Comparison of ENCODE assay signal across 10 mouse cellular contexts in the genomic region with DNA sequence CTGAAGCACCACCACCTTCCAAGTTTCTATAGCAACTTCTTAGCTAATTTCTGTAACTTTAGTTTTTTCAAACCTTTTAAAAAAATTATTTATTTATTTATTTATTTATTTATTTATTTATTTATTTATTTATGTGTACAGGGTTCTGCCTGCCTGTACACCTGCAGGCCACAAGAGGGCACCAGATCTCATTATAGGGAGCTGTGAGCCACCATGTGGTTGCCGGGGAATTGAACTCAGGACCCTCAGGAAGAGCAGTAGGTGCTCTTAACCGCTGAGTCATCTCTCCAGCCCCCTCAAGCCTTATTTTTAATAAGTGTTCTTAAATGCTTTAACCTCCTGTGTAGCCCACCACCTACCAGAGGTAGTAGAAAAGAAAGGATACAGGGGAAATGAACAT. TPM values are rescaled to one million over a fixed set of nuclear protein-coding genes. Genes with fewer than 3 reads are reported as not detected.
DNase-seq lines count a peak whose midpoint lies in the region; ATAC-seq and TF ChIP-seq lines count a peak whose summit lies in the region.
"Had no signal": no experiment of that assay in that cellular context is flagged by ENCODE, and none has a peak within 500 bp of the region (broad histone marks: within the 10 kb centered on the region; RNA-seq: fewer than 3 reads in every experiment).

No protein-coding gene starts in this region.

- TF ChIP-seq EP300 in heart, postnatal 0 days (IDR thresholded peaks at IDR 0.05; ENCODE audit: low read depth) = no peak

- H3K27ac ChIP-seq in heart, postnatal 0 days (ENCODE audit: low read depth) = no peak overlapping the region
- no peak overlapping the region for H3K27ac ChIP-seq in testis, adult 2 months (ENCODE audit: control insufficient read depth, insufficient read depth, low read depth, low read length)
- no peak overlapping the region for H3K27ac ChIP-seq in embryonic fibroblast, embryonic 13.5 days (ENCODE audit: insufficient read depth, low read length)

- no peak for TF ChIP-seq POLR2A in testis, adult 2 months (IDR thresholded peaks at IDR 0.05; ENCODE audit: control insufficient read depth, low read depth, low read length)
- no peak for TF ChIP-seq POLR2A in embryonic fibroblast, embryonic 13.5 days (IDR thresholded peaks at IDR 0.05; ENCODE audit: low read depth, low read length)

- peak; percentile 38 for TF ChIP-seq CTCF in heart, postnatal 0 days (IDR thresholded peaks at IDR 0.05; ENCODE audit: low read depth)
- peak; percentile 33; the same call in 1 of the 2 replicates for TF ChIP-seq CTCF in testis, adult 2 months (IDR thresholded peaks at IDR 0.05; ENCODE audit: control insufficient read depth, insufficient read depth, insufficient replicate concordance, low read depth, low read length)
- TF ChIP-seq CTCF in embryonic fibroblast, embryonic 13.5 days (IDR thresholded peaks at IDR 0.05; ENCODE audit: borderline replicate concordance, insufficient read depth, low read length) = peak; percentile 40; the same call in 1 of the 2 replicates

- H3K4me2 ChIP-seq in heart, postnatal 0 days (ENCODE audit: low read depth, low read length) = no peak overlapping the region

- intact Hi-C loops in heart, postnatal 25 days (cut with DNase I) = no loop called here

- no peak for DNase-seq in heart, postnatal 0 days (ENCODE audit: low spot score)
- DNase-seq in heart, postnatal 25 days (ENCODE audit: low spot score) = no peak
- no peak for DNase-seq in testis, postnatal 10 days (ENCODE audit: low spot score)
- no peak for DNase-seq in ovary, postnatal 36 days (ENCODE audit: low spot score)
- no peak for DNase-seq in right cerebral cortex, postnatal 4 days
- no peak for DNase-seq in ovary, postnatal 10 days (ENCODE audit: low spot score)

- no peak overlapping the region for H3K4me3 ChIP-seq in heart, postnatal 0 days (ENCODE audit: low read depth, low read length)
- no peak overlapping the region for H3K4me3 ChIP-seq in testis, adult 2 months (ENCODE audit: control insufficient read depth, low read depth, low read length)
- H3K4me3 ChIP-seq in embryonic fibroblast, embryonic 13.5 days (ENCODE audit: insufficient read depth, low read length) = no peak overlapping the region

- no peaks in the 10 kb centered on the region for H3K27me3 ChIP-seq in heart, postnatal 0 days (ENCODE audit: control insufficient read depth, insufficient read depth, low read length)
- no peaks in the 10 kb centered on the region for H3K27me3 ChIP-seq in testis, adult 2 months (ENCODE audit: control insufficient read depth, insufficient read depth, low read length)

- no peak for ATAC-seq in heart, postnatal 0 days (ENCODE audit: insufficient read depth, low read depth)

- no peak overlapping the region for H3K9ac ChIP-seq in heart, postnatal 0 days (replicated peaks; ENCODE audit: low read depth, low read length)

- no peaks in the 10 kb centered on the region for H3K4me1 ChIP-seq in heart, postnatal 0 days (ENCODE audit: control insufficient read depth, insufficient read depth)
- H3K4me1 ChIP-seq in testis, adult 2 months (ENCODE audit: control insufficient read depth, insufficient read depth, low read length) = no peaks in the 10 kb centered on the region
- no peaks in the 10 kb centered on the region for H3K4me1 ChIP-seq in embryonic fibroblast, embryonic 13.5 days (ENCODE audit: control insufficient read depth, insufficient read depth, low read length)

- 63% methylated on average over 2 of the region's 2 CpGs for WGBS in heart, postnatal 0 days

- no peaks in the 10 kb centered on the region for H3K9me3 ChIP-seq in heart, postnatal 0 days (replicated peaks; ENCODE audit: control insufficient read depth, low read length)

- no peaks in the 10 kb centered on the region for H3K36me3 ChIP-seq in heart, postnatal 0 days (replicated peaks; ENCODE audit: control insufficient read depth, insufficient read depth, low read length)
- H3K36me3 ChIP-seq in testis, adult 2 months (ENCODE audit: control insufficient read depth, insufficient read depth, low read length) = no peaks in the 10 kb centered on the region

RNA-seq across cellular contexts. Expression of a gene that starts 4.1 kb away (rescaled TPM):
- not detected in 2 replicates for total RNA-seq in heart, postnatal 0 days (2014; rRNA removed; ENCODE audit: low replicate concordance)
- 0.14 TPM in 1 of 2 replicates, not detected in the other for polyA plus RNA-seq in heart, postnatal 0 days (2015; fragmentation: Nextera tagmentation; extraction: Ambion mirVana)
- not detected for total RNA-seq in heart, postnatal 25 days (2021)
- 7.1 and 9.0 TPM in 2 replicates for polyA plus RNA-seq in testis, adult 2 months (2012; rRNA removed)
- 0.17 and 0.23 TPM in 2 replicates for polyA plus RNA-seq in embryonic fibroblast, embryonic 13.5 days (2011; ENCODE audit: insufficient read length, low read depth, missing spikeins)
- total RNA-seq: megakaryocyte-erythroid progenitor cell, adult 5-6 weeks had no signal

RNA-seq across cellular contexts. Expression of a gene that starts 6.7 kb away (rescaled TPM):
- total RNA-seq in heart, postnatal 0 days (2014; rRNA removed; ENCODE audit: low replicate concordance) = not detected in 2 replicates
- not detected in 2 replicates for polyA plus RNA-seq in heart, postnatal 0 days (2015; fragmentation: Nextera tagmentation; extraction: Ambion mirVana)
- not detected for total RNA-seq in heart, postnatal 25 days (2021)
- 9.2 and 11.5 TPM in 2 replicates for polyA plus RNA-seq in testis, adult 2 months (2012; rRNA removed)
- not detected in 2 replicates for polyA plus RNA-seq in embryonic fibroblast, embryonic 13.5 days (2011; ENCODE audit: insufficient read length, low read depth, missing spikeins)
- polyA plus RNA-seq: stomach, embryonic 14.5 days had no signal

RNA-seq across cellular contexts. Expression of a gene that starts 52.7 kb away (rescaled TPM):
- 3.8 and 8.2 TPM in 2 replicates for total RNA-seq in heart, postnatal 0 days (2014; rRNA removed; ENCODE audit: low replicate concordance)
- 43.4 and 49.7 TPM in 2 replicates for polyA plus RNA-seq in heart, postnatal 0 days (2015; fragmentation: Nextera tagmentation; extraction: Ambion mirVana)
- total RNA-seq in heart, postnatal 25 days (2021) = 10 to 100 TPM; 17.8 to 18.2 TPM
- 44.8 and 48.6 TPM in 2 replicates for polyA plus RNA-seq in testis, adult 2 months (2012; rRNA removed)
- polyA plus RNA-seq in embryonic fibroblast, embryonic 13.5 days (2011; ENCODE audit: insufficient read length, low read depth, missing spikeins) = 58.1 and 70.9 TPM in 2 replicates

Comparison
In these comparisons a context has a peak if more than half of its experiments do, and no peak if none do; other contexts are left out.
1. RNA of a gene that starts 6.7 kb away (polyA plus RNA-seq): 9.2 to 11.5 TPM in testis, adult 2 months; not detected in heart, postnatal 0 days and not detected in embryonic fibroblast, embryonic 13.5 days; every median in the first group is over 10 times any median in the second.
2. Peak in every context shown above with its lines, with median percentiles within 50 percentile points of each other: CTCF ChIP-seq.